Mouse (Mus musculus) activated CD4-positive, CD25-positive, alpha-beta regulatory T cell (primary cell): ENCODE measurements around the gene Dll1. TPM values are rescaled to one million over a fixed set of nuclear protein-coding genes. Genes with fewer than 3 reads are reported as not detected.

Experiments
- polyA plus RNA-seq, 2 experiments: library from polyadenylated mRNA; unstranded; fragments of 100-300 nt; shearing (Covaris generic); gene quantifications; one replicate each; pipeline ENCODE4 v1.2.1; 2017

Dll1 gene
- polyA plus RNA-seq: under 1 TPM in 1 of 2 experiments, not detected in 1; 0.30 TPM

GRCm38 (mm10) chr17:15376494-15377181 is at the start of gene Dll1:
Dll1 (minus strand) TSS chr17:15376872.

GRCm38 (mm10) chr17:15395997-15396675 is 19.5 kb upstream of the Dll1 start, which contains the start of gene Fam120b:
Fam120b (plus strand) TSS chr17:15396202.

Other genes with a start within 250 kb of the Dll1 start
- gene Fam120b, start 19.3 kb upstream of the Dll1 start, polyA plus RNA-seq: 10 to 100 TPM; 25.0 to 34.4 TPM
- gene Psmb1, start 122.9 kb upstream of the Dll1 start, polyA plus RNA-seq: 100 to 1,000 TPM; 311 to 330 TPM
- 10 to 100 TPM; 53.8 to 54.3 TPM for gene Tbp, start 123.0 kb upstream of the Dll1 start, polyA plus RNA-seq
- gene Pdcd2, start 150.4 kb upstream of the Dll1 start, polyA plus RNA-seq: 100 to 1,000 TPM; 103 to 123 TPM
- 1 to 10 TPM; 4.4 to 7.2 TPM for gene Prdm9, start 187.5 kb upstream of the Dll1 start, polyA plus RNA-seq